Mouse (Mus musculus) megakaryocyte, embryonic 14.5 days (primary cell): ENCODE measurements around the gene Krt9. TPM values are rescaled to one million over a fixed set of nuclear protein-coding genes. Genes with fewer than 3 reads are reported as not detected.

Experiments used
- H3K27me3 ChIP-seq: replicated peaks from 2 replicates; pipeline ENCODE3; 2012; ENCODE audit warnings: inconsistent platforms
- H3K36me3 ChIP-seq: replicated peaks from 2 replicates; pipeline ENCODE3; 2012; ENCODE audit warnings: low read length, inconsistent platforms, mixed read lengths
- H3K4me1 ChIP-seq: 2 replicates; pipeline ENCODE4 v1.6.1; 2012; ENCODE audit warnings: inconsistent platforms
- H3K4me3 ChIP-seq: replicated peaks from 2 replicates; pipeline ENCODE3; 2012; ENCODE audit warnings: moderate library complexity, mild to moderate bottlenecking, inconsistent platforms
- H3K9me3 ChIP-seq: 2 replicates; pipeline ENCODE4 v1.6.1; 2012; ENCODE audit warnings: inconsistent platforms
- FLI1 ChIP-seq: IDR thresholded peaks from 2 replicates; pipeline ENCODE4 v1.6.1; 2012; ENCODE audit warnings: low read length, inconsistent platforms, mixed read lengths
- GATA1 ChIP-seq: IDR thresholded peaks from 3 replicates; pipeline ENCODE4 v1.6.1; 2012; ENCODE audit warnings: mixed read lengths, low read length, inconsistent platforms, borderline replicate concordance
- polyA plus RNA-seq: library from polyadenylated mRNA; stranded (reverse); fragments of >175 nt; gene quantifications from 2 replicates; pipeline ENCODE4 v1.2.3, GENCODE M21; 2012; ENCODE audit warnings: low replicate concordance; ENCODE audit not compliant: insufficient read depth

Krt9 gene
- polyA plus RNA-seq, 1 experiment = not detected

DNA sequence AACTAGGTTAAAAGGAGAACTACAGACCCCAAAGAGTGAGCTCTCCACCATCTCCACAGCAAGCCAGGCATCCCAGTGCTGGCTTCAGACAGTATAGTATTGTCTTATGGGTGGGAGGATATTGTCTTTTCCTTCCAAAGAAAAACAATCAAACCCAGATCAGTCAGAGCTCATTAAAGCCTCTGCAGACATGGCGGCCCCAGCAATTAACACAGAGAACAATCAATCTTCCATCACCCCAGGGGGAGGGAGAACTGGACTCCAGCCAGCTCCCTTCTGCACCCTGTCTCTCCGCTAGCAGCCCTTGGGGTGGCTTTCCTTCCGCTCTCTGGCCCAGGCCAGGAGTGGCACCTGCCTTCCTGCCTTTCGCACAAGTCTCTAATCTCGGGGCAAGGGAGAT lies 55.4 kb downstream of the Krt9 start:
- no peaks in the 10 kb centered on the region for H3K4me1 ChIP-seq
- H3K9me3 ChIP-seq = no peaks in the 10 kb centered on the region
- no peaks in the 10 kb centered on the region for H3K36me3 ChIP-seq
- peaks cover 15% of the 10 kb centered on the region for H3K27me3 ChIP-seq
- H3K4me3 ChIP-seq = no peak overlapping the region
- TF ChIP-seq FLI1 = no peak
- TF ChIP-seq GATA1 = no peak

Other genes with a start within 250 kb of the Krt9 start
- not detected in 2 replicates for gene Krtap9-5, start 244.8 kb downstream of the Krt9 start, polyA plus RNA-seq
- not detected in 2 replicates for gene Krtap29-1, start 214.2 kb downstream of the Krt9 start, polyA plus RNA-seq
- gene Krtap16-1, start 206.6 kb downstream of the Krt9 start, polyA plus RNA-seq = not detected in 2 replicates
- gene Krtap17-1, start 199.3 kb downstream of the Krt9 start, polyA plus RNA-seq = not detected in 2 replicates
- not detected in 2 replicates for gene Krt33a, start 177.0 kb downstream of the Krt9 start, polyA plus RNA-seq
- gene Krt33b, start 163.4 kb downstream of the Krt9 start, polyA plus RNA-seq = not detected in 2 replicates
- gene Krt34, start 151.7 kb downstream of the Krt9 start, polyA plus RNA-seq = not detected in 2 replicates
- not detected in 2 replicates for gene Krt31, start 142.7 kb downstream of the Krt9 start, polyA plus RNA-seq
- not detected in 2 replicates for gene Krt32, start 105.0 kb downstream of the Krt9 start, polyA plus RNA-seq
- gene Krt35, start 97.0 kb downstream of the Krt9 start, polyA plus RNA-seq = not detected in 2 replicates
- not detected in 2 replicates for gene Krt36, start 87.6 kb downstream of the Krt9 start, polyA plus RNA-seq
- not detected in 2 replicates for gene Krt13, start 71.7 kb downstream of the Krt9 start, polyA plus RNA-seq
- not detected in 2 replicates for gene Krt15, start 57.3 kb downstream of the Krt9 start, polyA plus RNA-seq
- gene Krt19, start 44.6 kb downstream of the Krt9 start, polyA plus RNA-seq = not detected in 2 replicates
- 1.2 TPM in 1 of 2 replicates, not detected in the other for gene Krt14, start 14.3 kb upstream of the Krt9 start, polyA plus RNA-seq
- not detected in 2 replicates for gene Krt16, start 55.7 kb upstream of the Krt9 start, polyA plus RNA-seq
- gene Krt17, start 67.8 kb upstream of the Krt9 start, polyA plus RNA-seq = 0.08 and 2.6 TPM in 2 replicates
- gene Krt42, start 76.6 kb upstream of the Krt9 start, polyA plus RNA-seq = not detected in 2 replicates
- 123 and 768 TPM in 2 replicates for gene Eif1, start 126.6 kb upstream of the Krt9 start, polyA plus RNA-seq
- not detected in 2 replicates for gene Gast, start 141.2 kb upstream of the Krt9 start, polyA plus RNA-seq
- gene Hap1, start 162.9 kb upstream of the Krt9 start, polyA plus RNA-seq = 0.06 TPM in 1 of 2 replicates, not detected in the other
- 6.4 and 9.4 TPM in 2 replicates for gene Jup, start 204.5 kb upstream of the Krt9 start, polyA plus RNA-seq
- gene P3h4, start 221.6 kb upstream of the Krt9 start, polyA plus RNA-seq = not detected in 2 replicates
- 0.22 TPM in 1 of 2 replicates, not detected in the other for gene Fkbp10, start 222.5 kb upstream of the Krt9 start, polyA plus RNA-seq
- 48.3 and 86.4 TPM in 2 replicates for gene Nt5c3b, start 248.6 kb upstream of the Krt9 start, polyA plus RNA-seq
- 0.56 TPM in 1 of 2 replicates, not detected in the other for gene Klhl10, start 248.7 kb upstream of the Krt9 start, polyA plus RNA-seq